Mouse (Mus musculus): ENCODE results near the gene Nat8f1.
"Not testable (repeated sequence)": the region's sequence is repeated elsewhere in the genome, so short reads cannot be mapped to it uniquely, and the experiment has no call there.

DNA sequence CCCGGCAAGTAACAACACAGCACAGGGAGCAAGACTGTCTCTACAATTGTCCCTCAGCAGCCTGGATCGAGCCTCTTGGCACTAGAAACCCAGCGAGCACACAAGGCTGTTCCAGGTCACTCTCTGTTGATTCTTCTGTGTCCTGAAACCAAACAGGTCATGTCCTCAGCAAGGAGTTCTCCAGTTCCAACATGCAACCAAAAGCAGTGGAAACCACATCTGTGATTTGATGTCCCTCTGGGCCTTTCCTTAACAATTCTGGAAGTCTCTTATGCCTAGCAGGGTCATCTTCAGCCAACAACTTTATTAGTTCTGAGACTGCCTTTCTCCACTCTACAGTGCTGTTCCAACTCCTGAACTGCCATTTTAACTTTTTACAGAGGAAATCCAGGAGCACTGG lies 49.3 kb downstream of the Nat8f1 start:
- TF ChIP-seq POLR2A (IDR thresholded peaks at IDR 0.05; ENCODE audit: low read depth, low read length); CTCF (IDR thresholded peaks at IDR 0.05; ENCODE audit: extremely low read depth, insufficient read length, insufficient replicate concordance, low read depth, low read length): not testable (repeated sequence)

Data from small intestine, adult 2 months (tissue).